Mouse (Mus musculus): ENCODE results near the gene Asb2.

Asb2 gene

GRCm38 (mm10) chr12:103325156-103325857 lies 30.5 kb downstream of the Asb2 start:
- DNase-seq (ENCODE audit: extremely low spot score): peak; percentile 95

GRCm38 (mm10) chr12:103322801-103323200 lies 33.0 kb downstream of the Asb2 start:
- peak; percentile 48 for DNase-seq (ENCODE audit: extremely low spot score)

GRCm38 (mm10) chr12:103315831-103316545 lies 39.8 kb downstream of the Asb2 start:
- DNase-seq (ENCODE audit: extremely low spot score): peak; percentile 22

DNA sequence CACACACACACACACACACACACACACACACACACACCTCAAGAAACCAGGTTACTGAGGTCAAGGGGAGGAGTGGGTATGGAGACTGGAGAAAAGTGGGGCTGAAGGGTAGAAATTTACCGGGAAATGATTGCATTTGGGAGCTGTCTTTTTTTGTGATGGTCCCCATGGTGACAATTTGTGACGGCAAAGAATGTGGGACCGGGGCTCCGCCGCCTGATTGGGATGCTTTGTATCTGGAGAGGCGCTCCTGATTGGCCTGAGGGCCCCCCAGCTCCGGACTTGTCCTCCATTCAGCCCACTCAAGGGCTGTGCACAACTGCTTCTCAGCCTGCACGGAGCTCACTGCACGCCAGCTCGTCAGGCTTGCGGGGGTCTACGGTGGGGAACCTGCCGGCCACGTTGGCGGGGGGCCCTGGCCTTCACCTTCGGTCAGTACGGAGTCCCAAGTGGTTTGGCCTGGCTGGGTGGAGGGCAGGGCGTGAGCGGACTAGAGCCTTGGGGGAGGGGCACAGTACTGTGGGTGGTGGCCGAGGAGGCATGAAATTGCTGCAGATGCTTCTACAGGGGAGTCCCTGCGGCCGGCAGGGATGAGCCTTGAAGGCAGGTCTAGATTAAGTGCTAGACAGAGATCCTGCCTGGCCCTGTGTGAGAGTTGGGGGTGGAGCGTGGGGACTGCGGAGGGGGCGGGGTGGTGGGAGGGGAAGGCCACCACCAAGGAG lies 41.0 kb downstream of the Asb2 start:
- peak; percentile 80 for DNase-seq (ENCODE audit: extremely low spot score)

DNA sequence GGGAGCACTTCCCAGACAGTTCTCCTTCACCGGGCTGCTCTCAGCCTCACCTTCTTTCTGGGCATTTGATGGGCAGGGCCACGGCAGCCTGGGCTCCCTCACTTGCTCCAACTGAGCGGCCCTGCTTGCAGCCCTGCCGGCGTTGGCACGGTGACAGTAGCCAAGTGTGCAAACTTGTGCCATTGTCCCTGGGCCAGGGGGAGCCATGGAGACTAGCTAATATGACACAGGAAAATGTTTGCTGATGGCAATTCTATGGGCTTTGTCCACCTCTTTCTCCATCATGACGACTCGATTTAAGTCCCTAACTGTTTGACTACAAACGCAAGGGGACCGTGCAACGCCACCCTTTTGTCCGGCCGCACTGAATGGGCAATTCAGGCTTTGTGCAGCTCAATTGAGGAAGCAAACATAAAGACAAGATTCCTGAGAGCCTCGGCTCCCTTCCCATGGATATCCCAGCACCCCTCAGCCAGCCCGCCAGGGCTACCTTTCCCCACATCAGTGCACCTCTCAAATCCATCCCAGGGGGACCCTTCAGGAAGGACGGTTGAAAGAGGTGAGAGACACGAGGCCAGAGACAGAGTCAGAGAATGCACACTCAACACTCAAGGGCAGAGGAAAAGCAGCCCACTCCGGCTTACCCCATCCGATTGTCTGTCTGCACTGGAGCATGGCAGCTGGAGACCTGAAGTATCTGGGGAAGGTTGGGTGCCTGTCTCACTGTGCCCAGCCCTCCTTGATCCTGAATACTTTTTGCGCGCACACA lies 41.7 kb downstream of the Asb2 start:
- DNase-seq (ENCODE audit: extremely low spot score): peak; percentile 66

DNA sequence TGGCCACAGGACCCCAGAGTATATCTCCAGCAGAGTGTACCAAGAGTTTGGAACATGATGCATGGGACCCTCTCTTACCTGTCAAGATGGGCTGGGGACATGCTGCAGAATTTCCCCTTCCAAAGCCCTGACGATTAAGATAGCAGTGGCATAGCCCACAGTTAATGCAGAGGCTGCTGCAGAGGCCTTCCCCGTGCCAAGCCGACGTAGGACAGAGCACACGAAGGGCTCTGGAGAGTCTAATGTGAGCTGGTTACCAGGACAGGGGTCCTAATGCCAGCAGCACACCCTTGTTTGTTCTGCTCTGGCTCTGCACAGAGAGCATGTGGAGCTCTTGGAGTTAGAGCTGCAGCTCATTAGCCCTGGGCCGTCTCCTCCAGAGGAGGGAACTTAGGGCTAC lies 42.5 kb downstream of the Asb2 start:
- no peak for DNase-seq (ENCODE audit: extremely low spot score)

DNA sequence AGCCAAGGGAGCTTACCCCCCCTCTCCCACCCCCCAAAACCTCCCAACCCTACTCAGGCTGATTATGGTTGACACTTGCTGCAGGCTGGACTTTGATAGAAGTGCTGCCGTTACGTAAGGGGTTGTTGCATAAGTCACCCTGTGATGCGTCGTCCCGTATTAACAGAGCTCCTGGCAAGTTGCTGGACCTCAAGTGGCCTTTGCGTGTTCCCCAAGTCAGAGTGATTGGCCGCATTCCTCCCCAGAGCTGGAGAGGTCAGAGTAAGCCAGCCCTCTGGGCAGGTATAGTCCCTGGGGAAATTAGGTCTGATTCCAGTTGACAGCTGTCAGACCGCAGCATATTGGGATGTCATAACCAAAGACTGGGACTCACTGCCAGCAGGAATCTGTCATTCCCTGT lies 43.9 kb downstream of the Asb2 start:
- DNase-seq (ENCODE audit: extremely low spot score): no peak

- DNase-seq (ENCODE audit: extremely low spot score): no peak
Measured at GRCm38 (mm10) chr12:103310744-103311267, 45.0 kb downstream of the Asb2 start, which contains the start of gene Fam181a. TSS of gene Fam181a (plus strand) at chr12:103310975.

GRCm38 (mm10) chr12:103306720-103307119 lies 49.1 kb downstream of the Asb2 start:
- peak; percentile 52 for DNase-seq (ENCODE audit: extremely low spot score)

- no peak for DNase-seq (ENCODE audit: extremely low spot score)
Measured at GRCm38 (mm10) chr12:103306224-103306623, 49.6 kb downstream of the Asb2 start.

DNA sequence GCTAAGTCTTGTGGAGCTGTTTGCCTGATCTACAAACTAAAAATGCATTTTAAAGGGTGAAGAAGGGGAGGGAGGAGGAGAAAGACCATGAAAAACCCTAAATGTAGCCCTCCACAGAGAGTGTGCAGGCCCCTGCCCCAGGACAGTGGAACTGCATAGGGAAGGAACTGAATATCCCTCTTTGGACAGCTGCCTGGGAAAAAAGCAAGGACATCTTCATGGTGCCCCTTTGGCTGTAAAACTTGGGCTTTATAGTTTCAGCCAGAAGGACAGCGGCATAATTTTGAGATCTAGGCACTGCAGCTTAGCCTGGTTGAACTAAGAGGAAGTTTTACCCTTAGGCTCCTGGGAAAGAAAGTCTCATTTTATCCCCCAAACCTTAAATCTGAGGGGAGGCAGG lies 52.8 kb downstream of the Asb2 start:
- no peak for DNase-seq (ENCODE audit: extremely low spot score)

DNA sequence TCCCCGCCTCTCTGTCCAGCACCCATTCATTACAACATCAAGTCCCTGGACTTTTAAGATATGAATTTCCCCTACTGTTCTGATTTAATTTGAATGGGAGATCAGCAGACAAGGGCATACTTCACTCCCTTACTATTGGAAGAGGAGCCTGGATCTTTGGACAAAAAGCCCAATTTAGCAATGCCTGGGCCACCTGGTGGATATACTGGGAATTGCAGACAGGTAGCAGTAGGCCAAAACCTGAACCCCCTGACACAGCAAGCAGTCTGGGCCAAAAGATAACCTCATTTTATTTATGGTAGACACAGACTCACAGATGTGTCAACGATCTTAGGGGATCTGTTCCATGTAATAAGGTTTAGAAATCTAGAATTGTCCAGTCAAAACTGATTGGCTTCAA lies 54.2 kb downstream of the Asb2 start:
- DNase-seq (ENCODE audit: extremely low spot score): peak; percentile 63

- DNase-seq (ENCODE audit: extremely low spot score): no peak
Measured at GRCm38 (mm10) chr12:103300493-103300892, 55.3 kb downstream of the Asb2 start.

DNA sequence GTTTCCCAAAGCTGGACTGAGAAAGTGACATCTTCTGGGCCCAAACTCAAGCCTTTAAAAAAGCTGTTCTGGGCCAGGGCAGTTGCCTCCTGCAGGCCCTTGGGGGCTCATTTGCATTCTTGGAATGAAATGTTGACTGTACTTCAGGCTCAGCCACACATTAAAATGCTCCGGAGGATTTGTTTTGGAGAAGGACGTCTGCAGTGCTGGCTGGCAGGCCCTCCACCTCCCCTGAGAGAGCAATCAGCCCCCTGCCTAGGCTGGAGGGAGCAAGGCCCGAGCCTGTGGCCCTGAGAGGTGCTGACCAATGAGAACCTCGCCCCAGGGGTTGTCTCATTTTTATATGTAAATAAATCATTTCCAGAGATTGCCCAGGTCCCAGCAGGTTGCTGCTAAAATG lies 59.5 kb downstream of the Asb2 start:
- no peak for DNase-seq (ENCODE audit: extremely low spot score)

- no peak for DNase-seq (ENCODE audit: extremely low spot score)
Measured at GRCm38 (mm10) chr12:103292366-103292765, 63.4 kb downstream of the Asb2 start.

DNA sequence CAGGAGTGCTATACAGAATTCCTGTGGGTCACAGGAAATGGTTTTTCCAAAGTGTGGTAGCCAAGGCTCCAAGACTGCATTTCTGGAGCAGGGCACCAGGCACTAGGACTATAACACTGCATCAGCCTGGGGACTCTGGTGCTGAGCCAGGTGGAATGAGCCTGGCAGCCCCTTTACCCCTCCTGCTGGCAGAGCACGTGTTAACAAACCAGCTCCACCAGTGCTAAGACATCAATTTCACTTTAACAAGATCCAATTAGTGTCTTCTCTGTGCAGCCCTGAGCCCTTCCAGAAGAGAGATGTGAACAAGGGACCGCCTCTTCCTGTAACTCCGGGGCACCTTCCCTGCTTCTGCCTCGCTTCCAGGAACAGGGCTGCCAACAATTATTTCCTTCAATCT lies 68.5 kb downstream of the Asb2 start:
- DNase-seq (ENCODE audit: extremely low spot score): no peak

DNA sequence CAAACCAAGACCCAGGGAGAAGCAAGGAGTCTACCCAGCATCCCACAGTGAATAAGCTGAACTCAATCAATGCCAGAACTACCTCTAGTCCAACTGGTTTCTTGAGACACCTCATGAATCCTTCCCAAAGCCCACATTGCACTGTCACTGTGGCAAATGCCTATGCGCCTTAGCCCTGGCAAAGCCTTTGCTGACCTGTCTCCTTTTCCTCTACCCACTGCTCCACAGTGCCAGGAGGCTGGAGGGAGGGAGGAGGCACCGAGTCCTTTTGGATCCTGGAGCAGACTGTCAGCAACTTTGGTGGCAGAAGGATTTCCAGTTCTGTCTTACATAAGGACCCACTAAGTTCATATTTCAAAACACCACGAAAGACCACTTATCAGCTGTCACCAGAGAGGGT lies 72.4 kb downstream of the Asb2 start:
- DNase-seq (ENCODE audit: extremely low spot score): no peak

DNA sequence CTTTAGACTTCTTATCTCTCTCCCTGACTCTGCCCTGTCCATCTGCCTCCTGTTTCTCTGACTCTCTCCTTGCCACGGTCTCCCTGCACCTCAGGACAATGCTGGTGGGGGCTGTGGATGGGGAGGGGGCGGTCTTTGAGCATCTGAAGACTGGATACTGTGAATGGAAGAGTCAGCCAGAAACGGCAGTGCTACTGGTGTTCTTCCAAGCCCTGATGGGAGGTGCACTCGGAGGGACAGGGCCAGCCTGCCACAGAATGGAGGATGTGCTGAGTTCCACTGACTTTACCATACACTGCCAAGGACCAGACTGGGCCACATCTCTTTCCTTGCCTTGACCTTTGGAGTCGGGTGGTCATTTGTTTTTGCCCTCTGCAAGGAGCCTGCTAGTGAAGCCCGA lies 72.9 kb downstream of the Asb2 start:
- no peak for DNase-seq (ENCODE audit: extremely low spot score)

GRCm38 (mm10) chr12:103281912-103282311 lies 73.9 kb downstream of the Asb2 start:
- no peak for DNase-seq (ENCODE audit: extremely low spot score)

DNA sequence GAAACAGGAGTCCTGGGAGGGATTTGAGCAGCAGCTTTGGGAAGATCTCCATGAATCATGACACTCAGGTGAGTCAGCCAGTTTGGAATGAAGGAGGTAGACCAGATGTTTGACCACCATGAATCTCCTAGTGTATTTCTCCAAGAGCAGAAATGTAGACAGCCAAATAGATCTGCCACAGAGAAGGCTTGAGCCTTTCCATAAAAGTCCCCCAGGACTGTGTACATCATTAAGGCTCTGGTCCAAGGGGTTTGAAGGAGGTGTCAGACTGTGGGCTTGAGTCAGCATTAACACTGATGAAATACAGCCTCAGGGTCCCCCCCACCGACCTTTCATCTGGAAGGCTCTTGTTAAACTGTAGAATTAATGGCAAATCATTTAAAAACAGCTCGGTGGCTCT lies 74.3 kb downstream of the Asb2 start:
- DNase-seq (ENCODE audit: extremely low spot score): no peak

DNA sequence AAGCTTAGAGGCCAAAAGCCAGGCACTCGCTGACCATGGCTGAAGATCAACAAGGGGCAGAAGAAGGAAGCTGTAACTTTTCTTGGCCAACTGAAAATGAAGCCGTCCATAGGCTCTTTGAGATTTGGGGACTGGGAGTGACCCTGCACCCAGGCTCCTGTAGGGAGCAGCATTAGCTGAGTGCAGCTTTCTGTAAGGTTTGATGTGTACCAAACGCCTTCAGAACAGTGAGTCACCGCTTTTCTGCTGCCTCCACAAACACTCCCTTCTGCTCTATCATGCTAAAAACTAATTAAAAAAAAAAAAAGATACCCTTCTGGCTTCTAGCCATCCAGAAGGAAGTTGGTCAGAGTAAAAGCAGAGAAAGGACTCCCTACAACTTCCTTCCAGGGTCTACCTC lies 79.4 kb downstream of the Asb2 start:
- DNase-seq (ENCODE audit: extremely low spot score): no peak

- no peak for DNase-seq (ENCODE audit: extremely low spot score)
Measured at GRCm38 (mm10) chr12:103273732-103274131, 82.1 kb downstream of the Asb2 start.

All from embryo, embryonic 9.5 days (tissue).